Comparison of ENCODE assay signal across 23 mouse cellular contexts in genomic region chr7:58383401-58383800, GRCm38 (mm10).
DNase-seq lines count a peak whose midpoint lies in the region; ATAC-seq lines count a peak whose summit lies in the region.
"Had no signal": no experiment of that assay in that cellular context is flagged by ENCODE, and none has a peak within 500 bp of the region (broad histone marks: within the 10 kb centered on the region; RNA-seq: fewer than 3 reads in every experiment).

No protein-coding gene starts in this region.

- H3K4me3 ChIP-seq in hindbrain, embryonic 11.5 days (ENCODE audit: low read depth, low read length) = no peak overlapping the region
- no peak overlapping the region for H3K4me3 ChIP-seq in midbrain, embryonic 15.5 days
- H3K4me3 ChIP-seq: embryonic facial prominence, embryonic 13.5 days; hindbrain, embryonic 10.5 days; lung, embryonic 15.5 days; neural tube, embryonic 12.5 days had no signal

- H3K27me3 ChIP-seq in hindbrain, embryonic 11.5 days (ENCODE audit: control insufficient read depth, insufficient read depth, low read length) = no peaks in the 10 kb centered on the region
- no peaks in the 10 kb centered on the region for H3K27me3 ChIP-seq in midbrain, embryonic 15.5 days (replicated peaks)
- H3K27me3 ChIP-seq: embryonic facial prominence, embryonic 13.5 days; lung, embryonic 15.5 days; neural tube, embryonic 12.5 days; Patski had no signal

- no peaks in the 10 kb centered on the region for H3K36me3 ChIP-seq in hindbrain, embryonic 11.5 days (ENCODE audit: control insufficient read depth, insufficient read depth, low read length)
- H3K36me3 ChIP-seq in midbrain, embryonic 15.5 days (replicated peaks) = no peaks in the 10 kb centered on the region
- H3K36me3 ChIP-seq: embryonic facial prominence, embryonic 13.5 days; hindbrain, embryonic 10.5 days; lung, embryonic 15.5 days; neural tube, embryonic 12.5 days had no signal

- peak; percentile 97 for ATAC-seq in frontal cortex, adult (ENCODE audit: low TSS enrichment)
- no peak for ATAC-seq in hindbrain, embryonic 11.5 days (ENCODE audit: low FRiP score)
- no peak for ATAC-seq in midbrain, embryonic 15.5 days (replicated peaks)
- ATAC-seq: CD4-positive, CD25-positive, alpha-beta regulatory T cell, adult 4 months; forebrain, embryonic 16.5 days; Patski had no signal

- no peaks in the 10 kb centered on the region for H3K4me1 ChIP-seq in hindbrain, embryonic 11.5 days (replicated peaks; ENCODE audit: control insufficient read depth, insufficient read depth, low read length)
- no peaks in the 10 kb centered on the region for H3K4me1 ChIP-seq in midbrain, embryonic 15.5 days
- H3K4me1 ChIP-seq: embryonic facial prominence, embryonic 13.5 days; lung, embryonic 15.5 days; neural tube, embryonic 12.5 days had no signal

- intact Hi-C loops in left cerebral cortex, postnatal 14 days (cut with DNase I) = no loop called here

- no peaks in the 10 kb centered on the region for H3K9me3 ChIP-seq in hindbrain, embryonic 11.5 days (ENCODE audit: control insufficient read depth, low read length)
- H3K9me3 ChIP-seq in midbrain, embryonic 15.5 days = no peaks in the 10 kb centered on the region
- H3K9me3 ChIP-seq: embryonic facial prominence, embryonic 13.5 days; hindbrain, embryonic 10.5 days; lung, embryonic 15.5 days; neural tube, embryonic 12.5 days had no signal

- no peak overlapping the region for H3K27ac ChIP-seq in hindbrain, embryonic 11.5 days (ENCODE audit: low read depth, low read length)
- no peak overlapping the region for H3K27ac ChIP-seq in midbrain, embryonic 15.5 days
- H3K27ac ChIP-seq: embryonic facial prominence, embryonic 13.5 days; hindbrain, embryonic 10.5 days; liver, embryonic 14.5 days; lung, embryonic 15.5 days; neural tube, embryonic 12.5 days; stomach, postnatal 0 days had no signal

- no peak overlapping the region for H3K4me2 ChIP-seq in hindbrain, embryonic 11.5 days (replicated peaks; ENCODE audit: low read depth, low read length)
- no peak overlapping the region for H3K4me2 ChIP-seq in midbrain, embryonic 15.5 days
- H3K4me2 ChIP-seq: embryonic facial prominence, embryonic 13.5 days; lung, embryonic 15.5 days; neural tube, embryonic 12.5 days had no signal

- WGBS in hindbrain, embryonic 11.5 days = 82% methylated on average over 1 of the region's 1 CpGs
- 81% methylated on average over 1 of the region's 1 CpGs for WGBS in midbrain, embryonic 15.5 days

- no peak overlapping the region for H3K9ac ChIP-seq in hindbrain, embryonic 11.5 days (ENCODE audit: low read depth, low read length)
- no peak overlapping the region for H3K9ac ChIP-seq in midbrain, embryonic 15.5 days
- H3K9ac ChIP-seq: embryonic facial prominence, embryonic 13.5 days; liver, embryonic 14.5 days; lung, embryonic 15.5 days; neural tube, embryonic 12.5 days had no signal

- DNase-seq in frontal cortex, postnatal 10 days (ENCODE audit: low spot score in 2 of 2) = no peak
- peak; percentile 48 to 81 for DNase-seq in layer of hippocampus, adult 18-20 months (ENCODE audit: low spot score in 2 of 2)
- peak; percentile 28 to 55 for DNase-seq in left cerebral cortex, postnatal 14 days (ENCODE audit: low spot score in 2 of 2)
- peak; percentile 60 to 66 for DNase-seq in right cerebral cortex, postnatal 36 days (ENCODE audit: low spot score in 2 of 2)
- DNase-seq in hindbrain, embryonic 11.5 days (ENCODE audit: low spot score) = no peak
- DNase-seq: adrenal gland, adult 8-10 months; cerebellum, adult 9-10 months; gastrocnemius, postnatal 36 days; kidney, adult 8-10 months; kidney, postnatal 25 days; lung, postnatal 4 days; thymus, postnatal 25 days had no signal

Comparison
In these comparisons a context has a peak if more than half of its experiments do, and no peak if none do; other contexts are left out.
1. DNase-seq: peak in layer of hippocampus, adult 18-20 months (2 of 2), left cerebral cortex, postnatal 14 days (2 of 2) and right cerebral cortex, postnatal 36 days (2 of 2); none in frontal cortex, postnatal 10 days (0 of 2) and hindbrain, embryonic 11.5 days (single experiment).